Mouse (Mus musculus): ENCODE results near the gene Atp6v0a2.

DNA sequence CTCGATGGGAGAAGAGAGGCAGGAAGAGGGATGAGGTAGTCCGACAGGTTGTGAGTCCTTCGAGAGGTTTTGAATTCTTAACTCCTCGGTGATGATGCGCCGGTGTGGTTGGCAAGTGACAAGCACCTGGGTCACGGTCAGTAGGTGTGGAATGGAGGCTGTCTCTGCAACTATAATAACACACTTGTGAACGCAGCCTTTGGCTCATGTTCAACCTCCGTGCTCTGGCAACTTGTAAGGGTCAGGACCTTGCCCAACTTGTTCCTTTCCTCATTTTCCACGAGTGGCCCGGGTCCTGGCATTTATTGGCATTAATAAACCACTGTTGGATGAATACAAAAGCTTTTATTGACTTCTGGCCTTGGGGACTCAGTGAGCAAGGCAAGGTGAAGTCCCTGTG, 1.3 kb downstream of the Atp6v0a2 start:
- no peak for TF ChIP-seq POLR2A (IDR thresholded peaks at IDR 0.05; ENCODE audit: borderline replicate concordance, extremely low read depth, low read depth, low read length)
- TF ChIP-seq CTCF (IDR thresholded peaks at IDR 0.05; ENCODE audit: insufficient read depth, low read length): no peak

Measured in lung, adult 2 months (tissue).